Mouse (Mus musculus) kidney, adult 2 months (tissue): ENCODE measurements around the gene Mettl26.

Source experiments
- CTCF ChIP-seq: fragments of 200-500 bp; conservative IDR thresholded peaks from 2 replicates; pipeline ENCODE4 v1.5.1; 2011; ENCODE audit warnings: low read depth, mild to moderate bottlenecking, control low read depth, low read length, moderate library complexity, mixed read lengths; ENCODE audit not compliant: insufficient read depth, insufficient read length
- POLR2A ChIP-seq: fragments of 200-500 bp; IDR thresholded peaks from one replicate; pipeline ENCODE4 v1.6.1; 2011; ENCODE audit warnings: low read depth, low read length, control low read depth

DNA sequence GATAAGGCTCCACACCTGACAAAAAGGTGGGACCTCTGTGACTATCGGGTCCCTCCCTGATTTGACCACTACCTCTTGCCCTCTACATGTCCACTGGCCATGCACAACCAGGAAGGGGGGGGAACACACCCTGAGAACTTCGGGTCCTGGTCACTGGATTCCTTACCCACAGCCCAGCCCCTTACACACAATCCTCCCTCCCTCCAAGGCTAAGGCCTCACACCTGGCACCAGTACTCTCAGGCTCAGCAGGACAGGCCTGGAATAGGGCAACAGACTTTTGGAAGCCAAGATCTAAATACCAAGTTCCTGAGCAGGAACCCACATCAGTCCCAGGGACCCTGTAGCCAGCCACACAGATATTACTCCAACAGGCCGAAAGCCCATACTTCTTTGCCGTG is 36.0 kb upstream of the Mettl26 start:
- TF ChIP-seq CTCF (no peak), POLR2A (no peak)
